Mouse (Mus musculus): Measurements from ENCODE around the gene Lrp8. TPM values are rescaled to one million over a fixed set of nuclear protein-coding genes. Genes with fewer than 3 reads are reported as not detected.

The Lrp8 gene
- total and polyA plus RNA-seq, 3 experiments, result 25.2 to 33.2 TPM; not detected in 1

- H3K9ac ChIP-seq (ENCODE audit: control insufficient read depth, low read depth, low read length, poor library complexity, severe bottlenecking), result no peak overlapping the region
- H3K27me3 ChIP-seq (ENCODE audit: control insufficient read depth in 1 of 2, insufficient read depth in 2 of 2, low read length in 2 of 2), result no peaks in the 10 kb centered on the region
- peaks cover 7 to 24% of the 10 kb centered on the region in 2 experiments; a peak in 3 of 4 replicates for H3K4me1 ChIP-seq (ENCODE audit: control insufficient read depth in 1 of 2, insufficient read depth in 2 of 2, low read length in 2 of 2)
- no peaks in the 10 kb centered on the region for H3K9me3 ChIP-seq (replicated peaks; ENCODE audit: insufficient read depth, low read length)
- no peak overlapping the region for H3K4me3 ChIP-seq (ENCODE audit: control insufficient read depth in 1 of 2, insufficient read depth in 1 of 2, low read depth in 2 of 2, low read length in 2 of 2)
- peaks cover 5 to 11% of the 10 kb centered on the region in 2 experiments for H3K36me3 ChIP-seq (ENCODE audit: control insufficient read depth in 1 of 2, insufficient read depth in 2 of 2, low read length in 2 of 2)
- TF ChIP-seq ZKSCAN1 (IDR thresholded peaks at IDR 0.05; ENCODE audit: low read depth, low read length) (no peak), EP300 (IDR thresholded peaks at IDR 0.05; ENCODE audit: low read depth in 1 of 2, low read length in 2 of 2) (no peak), E2F4 (IDR thresholded peaks at IDR 0.05; ENCODE audit: borderline replicate concordance, low read depth, low read length) (no peak), BHLHE40 (IDR thresholded peaks at IDR 0.05; ENCODE audit: borderline replicate concordance, low read depth, low read length) (no peak), MAZ (IDR thresholded peaks at IDR 0.05; ENCODE audit: low read depth, low read length) (no peak), TAL1 (IDR thresholded peaks at IDR 0.05; ENCODE audit: low read length) (no peak), SIN3A (IDR thresholded peaks at IDR 0.05; ENCODE audit: low read length) (no peak), GABPA (IDR thresholded peaks at IDR 0.05; ENCODE audit: low read depth, low read length) (no peak), MYC (IDR thresholded peaks at IDR 0.05; ENCODE audit: low read depth, low read length) (no peak), NRF1 (IDR thresholded peaks at IDR 0.05; ENCODE audit: insufficient read depth, low read depth, low read length, poor library complexity, severe bottlenecking) (no peak), UBTF (IDR thresholded peaks at IDR 0.05; ENCODE audit: borderline replicate concordance, insufficient read depth, low read depth, low read length) (no peak), MXI1 (IDR thresholded peaks at IDR 0.05; ENCODE audit: low read depth, low read length) (no peak), CHD1 (IDR thresholded peaks at IDR 0.05; ENCODE audit: low read depth, low read length) (no peak), GATA1 (IDR thresholded peaks at IDR 0.05; ENCODE audit: low read depth, low read length) (no peak), NELFE (IDR thresholded peaks at IDR 0.05; ENCODE audit: low read depth, low read length) (no peak), MYB (IDR thresholded peaks at IDR 0.05; ENCODE audit: low read depth, low read length) (no peak), POLR2AphosphoS5 (IDR thresholded peaks at IDR 0.05; ENCODE audit: borderline replicate concordance, low read depth, low read length) (no peak)
- DNase-seq (ENCODE audit: low read depth, low spot score), result no peak
- H3K79me2 ChIP-seq (ENCODE audit: control insufficient read depth, insufficient read depth, low read length, poor library complexity), result peaks cover 19% of the 10 kb centered on the region
- no peak overlapping the region for H3K27ac ChIP-seq (ENCODE audit: control insufficient read depth, low read depth, low read length)
Measured at GRCm38 (mm10) chr4:107811006-107811405, 8.9 kb downstream of the Lrp8 start.

GRCm38 (mm10) chr4:107811716-107812330 is 9.8 kb downstream of the Lrp8 start:
- no peak overlapping the region for H3K9ac ChIP-seq (ENCODE audit: control insufficient read depth, low read depth, low read length, poor library complexity, severe bottlenecking)
- no peaks in the 10 kb centered on the region for H3K27me3 ChIP-seq (ENCODE audit: control insufficient read depth in 1 of 2, insufficient read depth in 2 of 2, low read length in 2 of 2)
- H3K27ac ChIP-seq (ENCODE audit: control insufficient read depth, low read depth, low read length), result no peak overlapping the region
- H3K36me3 ChIP-seq (ENCODE audit: control insufficient read depth in 1 of 2, insufficient read depth in 2 of 2, low read length in 2 of 2), result peaks cover 5 to 11% of the 10 kb centered on the region in 2 experiments
- TF ChIP-seq MYB (IDR thresholded peaks at IDR 0.05; ENCODE audit: low read depth, low read length) (no peak), UBTF (IDR thresholded peaks at IDR 0.05; ENCODE audit: borderline replicate concordance, insufficient read depth, low read depth, low read length) (no peak), MXI1 (IDR thresholded peaks at IDR 0.05; ENCODE audit: low read depth, low read length) (no peak), TBP (IDR thresholded peaks at IDR 0.05; ENCODE audit: low read depth, low read length) (no peak), CTCF (IDR thresholded peaks at IDR 0.05 in 2 of 3, conservative IDR thresholded peaks at IDR 0.05 in 1 of 3; ENCODE audit: control insufficient read depth in 1 of 3, insufficient read depth in 1 of 3, low read depth in 2 of 3, low read length in 3 of 3, poor library complexity in 1 of 3, severe bottlenecking in 1 of 3) (no peak), HCFC1 (IDR thresholded peaks at IDR 0.05; ENCODE audit: low read depth, low read length) (no peak), USF2 (IDR thresholded peaks at IDR 0.05; ENCODE audit: borderline replicate concordance in 1 of 2, insufficient read depth in 1 of 2, low read depth in 1 of 2, low read length in 2 of 2) (no peak), E2F4 (IDR thresholded peaks at IDR 0.05; ENCODE audit: borderline replicate concordance, low read depth, low read length) (no peak)
- H3K79me2 ChIP-seq (ENCODE audit: control insufficient read depth, insufficient read depth, low read length, poor library complexity), result peaks cover 17% of the 10 kb centered on the region
- no peak overlapping the region for H3K4me3 ChIP-seq (ENCODE audit: control insufficient read depth in 1 of 2, insufficient read depth in 1 of 2, low read depth in 2 of 2, low read length in 2 of 2)
- no peak for DNase-seq (ENCODE audit: low read depth, low spot score)
- no peaks in the 10 kb centered on the region for H3K9me3 ChIP-seq (replicated peaks; ENCODE audit: insufficient read depth, low read length)
- H3K4me1 ChIP-seq (ENCODE audit: control insufficient read depth in 1 of 2, insufficient read depth in 2 of 2, low read length in 2 of 2), result peaks cover 7 to 23% of the 10 kb centered on the region in 2 experiments; a peak in 3 of 4 replicates
